9 mouse cellular contexts compared by ENCODE assay signal in the genomic region with DNA sequence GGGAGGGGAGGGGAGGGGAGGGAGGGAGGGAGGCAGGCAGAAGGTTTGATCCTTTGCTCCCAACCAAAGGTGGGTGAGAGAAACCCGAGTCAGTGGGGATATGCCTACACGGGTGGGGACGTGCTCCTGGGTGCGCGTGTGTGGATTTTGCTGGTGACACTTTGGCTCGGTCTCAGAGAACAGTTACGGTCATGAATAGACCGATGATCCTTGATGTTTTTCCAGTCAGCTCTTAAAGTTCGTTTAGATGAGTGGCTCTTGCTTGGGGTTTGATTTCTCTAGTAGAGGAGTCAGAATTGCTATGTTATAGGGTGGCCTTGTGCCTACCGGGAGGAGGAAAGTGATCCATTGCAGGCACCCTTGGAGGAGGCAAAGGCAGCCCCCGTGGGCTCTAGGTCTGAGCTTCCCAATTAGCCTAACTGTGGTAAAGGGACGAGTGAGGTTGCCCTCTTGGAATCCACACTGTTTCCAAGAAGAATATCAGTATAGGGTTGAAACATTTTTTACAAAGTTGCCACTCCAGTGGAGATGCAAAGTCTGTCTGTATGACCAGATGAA. TPM values are rescaled to one million over a fixed set of nuclear protein-coding genes. Genes with fewer than 3 reads are reported as not detected.
A peak's percentile ranks its signal among the peaks of the same experiment; 100 is the strongest.
DNase-seq lines count a peak whose midpoint lies in the region; ATAC-seq and TF ChIP-seq lines count a peak whose summit lies in the region.
"Had no signal": no experiment of that assay in that cellular context is flagged by ENCODE, and none has a peak within 500 bp of the region (broad histone marks: within the 10 kb centered on the region; RNA-seq: fewer than 3 reads in every experiment).

No protein-coding gene starts in this region.

- peaks cover 5% of the 10 kb centered on the region; the same call in 1 of the 2 replicates for H3K4me1 ChIP-seq in heart, adult 2 months (ENCODE audit: control insufficient read depth, insufficient read depth, low read length)
- peaks cover 24% of the 10 kb centered on the region; the same call in 1 of the 2 replicates for H3K4me1 ChIP-seq in embryonic facial prominence, embryonic 15.5 days
- H3K4me1 ChIP-seq in limb, embryonic 15.5 days: peaks cover 25% of the 10 kb centered on the region

- peaks cover under 1% of the 10 kb centered on the region; the same call in 1 of the 2 replicates for H3K79me2 ChIP-seq in heart, adult 2 months (replicated peaks; ENCODE audit: control insufficient read depth, insufficient read depth, low read length)

- H3K4me2 ChIP-seq in embryonic facial prominence, embryonic 15.5 days (replicated peaks): peak overlapping the region; percentile 91
- peak overlapping the region; percentile 77 for H3K4me2 ChIP-seq in limb, embryonic 15.5 days

- no peak for TF ChIP-seq POLR2A in heart, adult 2 months (IDR thresholded peaks at IDR 0.05; ENCODE audit: insufficient read depth, low read depth, low read length)

- peak overlapping the region; percentile 57 for H3K4me3 ChIP-seq in heart, adult 2 months
- H3K4me3 ChIP-seq in embryonic facial prominence, embryonic 15.5 days (replicated peaks): peak overlapping the region; percentile 72
- H3K4me3 ChIP-seq in limb, embryonic 15.5 days: peak overlapping the region; percentile 61

- no peak for TF ChIP-seq CTCF in heart, adult 2 months (IDR thresholded peaks at IDR 0.05)

- H3K36me3 ChIP-seq in heart, adult 2 months (ENCODE audit: control insufficient read depth, insufficient read depth, low read length): peaks cover 2% of the 10 kb centered on the region
- H3K36me3 ChIP-seq in embryonic facial prominence, embryonic 15.5 days: peaks cover 6% of the 10 kb centered on the region; the same call in 1 of the 2 replicates
- 0 out of 2 replicates have a peak, but pooled peaks cover 8% of the 10 kb centered on the region for H3K36me3 ChIP-seq in limb, embryonic 15.5 days
- H3K36me3 ChIP-seq: G1E had no signal

- no peak for DNase-seq in heart, adult 2 months
- DNase-seq in heart, adult 9 months (ENCODE audit: low spot score in 2 of 2): no peak
- DNase-seq in A20 (ENCODE audit: low read depth, low spot score): peak; percentile 25
- no peak for DNase-seq in embryo, embryonic 11 days
- DNase-seq in spleen, adult 18-20 months: no peak
- no peak for DNase-seq in spleen, postnatal 10 days (ENCODE audit: low spot score in 2 of 2)

- H3K9ac ChIP-seq in heart, adult 2 months (ENCODE audit: low read depth, low read length): peak overlapping the region; percentile 51
- peak overlapping the region; percentile 15; the same call in 1 of the 2 replicates for H3K9ac ChIP-seq in embryonic facial prominence, embryonic 15.5 days
- H3K9ac ChIP-seq in limb, embryonic 15.5 days: 0 out of 2 replicates have a peak overlapping the region, but pooled peaks have one; percentile 11

- H3K27me3 ChIP-seq in heart, adult 2 months (ENCODE audit: control insufficient read depth, insufficient read depth, low read length): no peaks in the 10 kb centered on the region
- no peaks in the 10 kb centered on the region for H3K27me3 ChIP-seq in embryonic facial prominence, embryonic 15.5 days
- H3K27me3 ChIP-seq in limb, embryonic 15.5 days: no peaks in the 10 kb centered on the region

- intact Hi-C loops in heart, adult 2 months (cut with DNase I): loop anchor here (5.0 to 10.0 kb wide), 2 partner anchors 137 to 699 kb away; partner anchors contain the start of gene Hlx

- H3K27ac ChIP-seq in heart, adult 2 months: peak overlapping the region; percentile 70
- H3K27ac ChIP-seq in embryonic facial prominence, embryonic 15.5 days (replicated peaks): no peak overlapping the region
- no peak overlapping the region for H3K27ac ChIP-seq in limb, embryonic 15.5 days

- WGBS in heart, adult 2 months: 9% methylated on average over 12 of the region's 12 CpGs
- WGBS in embryonic facial prominence, embryonic 15.5 days: 5% methylated on average over 12 of the region's 12 CpGs
- WGBS in limb, embryonic 15.5 days: 6% methylated on average over 12 of the region's 12 CpGs

- TF ChIP-seq EP300 in heart, adult 2 months (IDR thresholded peaks at IDR 0.05; ENCODE audit: insufficient read depth, low read depth, low read length): no peak

- no peaks in the 10 kb centered on the region for H3K9me3 ChIP-seq in embryonic facial prominence, embryonic 15.5 days (replicated peaks)
- no peaks in the 10 kb centered on the region for H3K9me3 ChIP-seq in limb, embryonic 15.5 days

- ATAC-seq in embryonic facial prominence, embryonic 15.5 days (ENCODE audit: insufficient number of reproducible peaks, low FRiP score, low TSS enrichment, low read depth): no peak
- ATAC-seq in limb, embryonic 15.5 days (ENCODE audit: insufficient number of reproducible peaks, low FRiP score, low TSS enrichment, low read depth): no peak

RNA-seq across cellular contexts. Expression of gene 1700056E22Rik, which starts 1.3 kb away (rescaled TPM):
- total RNA-seq in heart, adult 2 months (2021): under 1 TPM; 0.25 to 0.84 TPM
- 0.44 and 1.5 TPM in 2 replicates for polyA plus RNA-seq in heart, adult 2 months (2012; rRNA removed)
- 1.8 and 2.4 TPM in 2 replicates for polyA plus RNA-seq in embryonic facial prominence, embryonic 15.5 days (2015; fragmentation: Nextera tagmentation; extraction: Ambion mirVana)
- 1.2 and 1.6 TPM in 2 replicates for polyA plus RNA-seq in limb, embryonic 15.5 days (2015; fragmentation: Nextera tagmentation; extraction: Ambion mirVana)
- total RNA-seq: G1E had no signal
- polyA plus RNA-seq: G1E had no signal

RNA-seq across cellular contexts. Expression of gene Dusp10, which starts 22.3 kb away (rescaled TPM):
- 1 to 10 TPM; 5.0 to 7.9 TPM for total RNA-seq in heart, adult 2 months (2021)
- 14.1 and 16.3 TPM in 2 replicates for polyA plus RNA-seq in heart, adult 2 months (2012; rRNA removed)
- 18.6 and 19.2 TPM in 2 replicates for polyA plus RNA-seq in embryonic facial prominence, embryonic 15.5 days (2015; fragmentation: Nextera tagmentation; extraction: Ambion mirVana)
- 17.2 and 20.4 TPM in 2 replicates for polyA plus RNA-seq in limb, embryonic 15.5 days (2015; fragmentation: Nextera tagmentation; extraction: Ambion mirVana)
- polyA plus RNA-seq: G1E had no signal
